Mouse (Mus musculus): Measurements from ENCODE around the gene Arhgap23. TPM values are rescaled to one million over a fixed set of nuclear protein-coding genes. Genes with fewer than 3 reads are reported as not detected.

Arhgap23 gene
- total and polyA plus RNA-seq, 2 experiments from 2014 or later, result 9.6 to 80.2 TPM

GRCm38 (mm10) chr11:97506331-97506730 lies 91.0 kb downstream of the Arhgap23 start:
- Histone ChIP-seq H3K9me3 (ENCODE audit: low read length) (no peaks in the 10 kb centered on the region), H3K27ac (ENCODE audit: low read depth, low read length) (no peak overlapping the region), H3K9ac (replicated peaks; ENCODE audit: low read length, poor library complexity, severe bottlenecking) (no peak overlapping the region), H3K4me3 (ENCODE audit: low read depth, low read length) (no peak overlapping the region), H3K36me3 (ENCODE audit: insufficient read depth, low read length) (peaks cover 7% of the 10 kb centered on the region), H3K4me1 (ENCODE audit: insufficient read depth, low read length) (0 out of 2 replicates have a peak, but pooled peaks cover 7% of the 10 kb centered on the region), H3K4me2 (ENCODE audit: low read depth, low read length, poor library complexity, severe bottlenecking) (no peak overlapping the region), H3K27me3 (ENCODE audit: insufficient read depth, low read length) (no peaks in the 10 kb centered on the region)
- peak; percentile 45 for DNase-seq (ENCODE audit: low spot score)
- peak; percentile 59 for TF ChIP-seq CTCF (IDR thresholded peaks at IDR 0.05)
- ATAC-seq (ENCODE audit: low FRiP score), result no peak
- 47% methylated on average over 8 of the region's 8 CpGs for WGBS

GRCm38 (mm10) chr11:97508198-97508597 lies 92.9 kb downstream of the Arhgap23 start:
- Histone ChIP-seq H3K9me3 (ENCODE audit: low read length) (no peaks in the 10 kb centered on the region), H3K4me2 (ENCODE audit: low read depth, low read length, poor library complexity, severe bottlenecking) (no peak overlapping the region), H3K27me3 (ENCODE audit: insufficient read depth, low read length) (no peaks in the 10 kb centered on the region), H3K36me3 (ENCODE audit: insufficient read depth, low read length) (peaks cover 2% of the 10 kb centered on the region; the same call in 1 of the 2 replicates), H3K4me1 (ENCODE audit: insufficient read depth, low read length) (0 out of 2 replicates have a peak, but pooled peaks cover 7% of the 10 kb centered on the region), H3K27ac (ENCODE audit: low read depth, low read length) (no peak overlapping the region), H3K9ac (replicated peaks; ENCODE audit: low read length, poor library complexity, severe bottlenecking) (no peak overlapping the region), H3K4me3 (ENCODE audit: low read depth, low read length) (no peak overlapping the region)
- TF ChIP-seq CTCF (IDR thresholded peaks at IDR 0.05), result no peak
- 86% methylated on average over 3 of the region's 3 CpGs for WGBS
- no peak for DNase-seq (ENCODE audit: low spot score)
- no peak for ATAC-seq (ENCODE audit: low FRiP score)

GRCm38 (mm10) chr11:97509058-97509457 lies 93.7 kb downstream of the Arhgap23 start:
- DNase-seq (ENCODE audit: low spot score) (no peak), ATAC-seq (ENCODE audit: low FRiP score) (no peak)
- no peak for TF ChIP-seq CTCF (IDR thresholded peaks at IDR 0.05)
- H3K27ac ChIP-seq (ENCODE audit: low read depth, low read length), result peak overlapping the region; percentile 27; the same call in 1 of the 2 replicates
- H3K4me1 ChIP-seq (ENCODE audit: insufficient read depth, low read length), result 0 out of 2 replicates have a peak, but pooled peaks cover 7% of the 10 kb centered on the region
- H3K36me3 ChIP-seq (ENCODE audit: insufficient read depth, low read length), result peaks cover 2% of the 10 kb centered on the region; the same call in 1 of the 2 replicates
- no peak overlapping the region for H3K9ac ChIP-seq (replicated peaks; ENCODE audit: low read length, poor library complexity, severe bottlenecking)
- H3K4me3 ChIP-seq (ENCODE audit: low read depth, low read length), result no peak overlapping the region
- no peaks in the 10 kb centered on the region for H3K9me3 ChIP-seq (ENCODE audit: low read length)
- 46% methylated on average over 4 of the region's 5 CpGs for WGBS
- H3K27me3 ChIP-seq (ENCODE audit: insufficient read depth, low read length), result no peaks in the 10 kb centered on the region
- no peak overlapping the region for H3K4me2 ChIP-seq (ENCODE audit: low read depth, low read length, poor library complexity, severe bottlenecking)

- DNase-seq (ENCODE audit: low spot score), result no peak
These were observed 94.6 kb downstream of the Arhgap23 start for GRCm38 (mm10) chr11:97509715-97510485.

GRCm38 (mm10) chr11:97510966-97511660 lies 95.8 kb downstream of the Arhgap23 start:
- H3K4me2 ChIP-seq (ENCODE audit: low read depth, low read length, poor library complexity, severe bottlenecking), result no peak overlapping the region
- no peak for ATAC-seq (ENCODE audit: low FRiP score)
- WGBS, result 25% methylated on average over 10 of the region's 10 CpGs

More at GRCm38 (mm10) chr11:97509715-97510485, 94.6 kb downstream of the Arhgap23 start:
- H3K4me3 ChIP-seq (ENCODE audit: low read depth, low read length), result no peak overlapping the region
- H3K4me1 ChIP-seq (ENCODE audit: insufficient read depth, low read length), result 0 out of 2 replicates have a peak, but pooled peaks cover 7% of the 10 kb centered on the region
- ATAC-seq (ENCODE audit: low FRiP score), result no peak
- WGBS, result 57% methylated on average over 24 of the region's 24 CpGs
- H3K27ac ChIP-seq (ENCODE audit: low read depth, low read length), result no peak overlapping the region
- no peaks in the 10 kb centered on the region for H3K9me3 ChIP-seq (ENCODE audit: low read length)
- no peak overlapping the region for H3K4me2 ChIP-seq (ENCODE audit: low read depth, low read length, poor library complexity, severe bottlenecking)
- peaks cover 2% of the 10 kb centered on the region; the same call in 1 of the 2 replicates for H3K36me3 ChIP-seq (ENCODE audit: insufficient read depth, low read length)
- H3K9ac ChIP-seq (replicated peaks; ENCODE audit: low read length, poor library complexity, severe bottlenecking), result no peak overlapping the region
- H3K27me3 ChIP-seq (ENCODE audit: insufficient read depth, low read length), result no peaks in the 10 kb centered on the region
- TF ChIP-seq CTCF (IDR thresholded peaks at IDR 0.05), result no peak

More at GRCm38 (mm10) chr11:97510966-97511660, 95.8 kb downstream of the Arhgap23 start:
- Histone ChIP-seq H3K9me3 (ENCODE audit: low read length) (no peaks in the 10 kb centered on the region), H3K36me3 (ENCODE audit: insufficient read depth, low read length) (peaks cover 12% of the 10 kb centered on the region), H3K4me3 (ENCODE audit: low read depth, low read length) (no peak overlapping the region), H3K4me1 (ENCODE audit: insufficient read depth, low read length) (0 out of 2 replicates have a peak, but pooled peaks cover 7% of the 10 kb centered on the region), H3K9ac (replicated peaks; ENCODE audit: low read length, poor library complexity, severe bottlenecking) (no peak overlapping the region), H3K27ac (ENCODE audit: low read depth, low read length) (0 out of 2 replicates have a peak overlapping the region, but pooled peaks have one; percentile 26), H3K27me3 (ENCODE audit: insufficient read depth, low read length) (no peaks in the 10 kb centered on the region)
- TF ChIP-seq CTCF (IDR thresholded peaks at IDR 0.05), result peak; percentile 77
- DNase-seq (ENCODE audit: low spot score), result peak; percentile 65
